Mouse (Mus musculus) CH12.LX (cell line): ENCODE measurements at regions not wholly inside any gene's neighbourhood (a gene's known extent, or its start where the extent isn't known, plus 50 kb on each side); places are given as distances from the start of the nearest gene placed in this dataset.

Source experiments
- CHD2 ChIP-seq: IDR thresholded peaks from 2 replicates; pipeline ENCODE4 v1.6.1; 2011; ENCODE audit warnings: low read length, improper control_type of control experiment
- CTCF ChIP-seq, 2 experiments: IDR thresholded peaks in 1 of 2; conservative IDR thresholded peaks in 1 of 2; 2 replicates each; pipeline ENCODE4 v1.5.1; 2011 to 2012; ENCODE audit warnings: low read depth in 2 of 2, low read length in 2 of 2, improper control_type of control experiment in 1 of 2, inconsistent platforms in 1 of 2, mild to moderate bottlenecking in 1 of 2, moderate library complexity in 1 of 2
- HCFC1 ChIP-seq: IDR thresholded peaks from 2 replicates; pipeline ENCODE4 v1.6.1; 2012; ENCODE audit warnings: low read depth, mild to moderate bottlenecking, inconsistent platforms, low read length, improper control_type of control experiment
- JUN ChIP-seq: IDR thresholded peaks from 2 replicates; pipeline ENCODE4 v1.6.1; 2011; ENCODE audit warnings: low read depth, mild to moderate bottlenecking, low read length, improper control_type of control experiment, moderate library complexity; ENCODE audit not compliant: insufficient read depth
- MAZ ChIP-seq: IDR thresholded peaks from 2 replicates; pipeline ENCODE4 v1.6.1; 2012; ENCODE audit warnings: low read depth, mild to moderate bottlenecking, inconsistent platforms, low read length, improper control_type of control experiment, moderate library complexity
- NRF1 ChIP-seq: IDR thresholded peaks from 2 replicates; pipeline ENCODE4 v1.6.1; 2014; ENCODE audit warnings: low read depth, mild to moderate bottlenecking, inconsistent platforms, low read length, improper control_type of control experiment, moderate library complexity
- POLR2A ChIP-seq: IDR thresholded peaks from 2 replicates; pipeline ENCODE4 v1.6.1; 2011; ENCODE audit warnings: low read depth, mild to moderate bottlenecking, improper control_type of control experiment, low read length
- RAD21 ChIP-seq: IDR thresholded peaks from 2 replicates; pipeline ENCODE4 v1.6.1; 2011; ENCODE audit warnings: low read depth, mild to moderate bottlenecking, low read length, improper control_type of control experiment, moderate library complexity
- SMC3 ChIP-seq: IDR thresholded peaks from 2 replicates; pipeline ENCODE4 v1.6.1; 2011; ENCODE audit warnings: low read depth, low read length, improper control_type of control experiment
- TBP ChIP-seq: conservative IDR thresholded peaks from 2 replicates; pipeline ENCODE4 v1.6.1; 2011; ENCODE audit warnings: low read depth, low read length, improper control_type of control experiment
- ZKSCAN1 ChIP-seq: IDR thresholded peaks from 2 replicates; pipeline ENCODE4 v1.6.1; 2012; ENCODE audit warnings: low read depth, inconsistent platforms, low read length, improper control_type of control experiment, borderline replicate concordance

DNA sequence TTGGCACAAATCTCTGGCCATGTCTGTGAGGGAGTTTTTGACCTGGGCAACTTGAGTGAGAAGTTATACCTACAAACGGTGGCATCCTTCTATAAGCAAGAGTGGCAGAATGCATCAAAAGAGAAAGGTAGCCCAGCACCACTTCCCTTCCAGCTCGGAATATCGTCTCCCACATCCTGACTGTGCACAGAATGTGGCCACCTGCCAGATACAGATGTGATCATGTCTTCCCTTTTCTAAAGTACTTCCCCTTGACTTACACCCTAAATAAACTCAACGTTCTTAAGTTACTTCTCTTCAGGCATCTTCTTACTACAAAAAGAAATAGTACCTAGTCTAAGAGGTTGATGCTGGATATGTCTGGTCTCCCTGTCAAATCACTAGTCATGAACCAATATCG is 175.2 kb upstream of the 2610001J05Rik start:
- TF ChIP-seq HCFC1 (no peak), ZKSCAN1 (no peak), JUN (no peak), CTCF (conservative IDR thresholded peaks at IDR 0.05 in 1 of 2, IDR thresholded peaks at IDR 0.05 in 1 of 2; ENCODE audit: low read depth in 2 of 2, low read length in 2 of 2) (no peak), MAZ (no peak), NRF1 (no peak), RAD21 (no peak), SMC3 (no peak), POLR2A (no peak), CHD2 (no peak), TBP (no peak)
